Mouse (Mus musculus): ENCODE data around the gene Igf2bp2.

The Igf2bp2 gene

DNA sequence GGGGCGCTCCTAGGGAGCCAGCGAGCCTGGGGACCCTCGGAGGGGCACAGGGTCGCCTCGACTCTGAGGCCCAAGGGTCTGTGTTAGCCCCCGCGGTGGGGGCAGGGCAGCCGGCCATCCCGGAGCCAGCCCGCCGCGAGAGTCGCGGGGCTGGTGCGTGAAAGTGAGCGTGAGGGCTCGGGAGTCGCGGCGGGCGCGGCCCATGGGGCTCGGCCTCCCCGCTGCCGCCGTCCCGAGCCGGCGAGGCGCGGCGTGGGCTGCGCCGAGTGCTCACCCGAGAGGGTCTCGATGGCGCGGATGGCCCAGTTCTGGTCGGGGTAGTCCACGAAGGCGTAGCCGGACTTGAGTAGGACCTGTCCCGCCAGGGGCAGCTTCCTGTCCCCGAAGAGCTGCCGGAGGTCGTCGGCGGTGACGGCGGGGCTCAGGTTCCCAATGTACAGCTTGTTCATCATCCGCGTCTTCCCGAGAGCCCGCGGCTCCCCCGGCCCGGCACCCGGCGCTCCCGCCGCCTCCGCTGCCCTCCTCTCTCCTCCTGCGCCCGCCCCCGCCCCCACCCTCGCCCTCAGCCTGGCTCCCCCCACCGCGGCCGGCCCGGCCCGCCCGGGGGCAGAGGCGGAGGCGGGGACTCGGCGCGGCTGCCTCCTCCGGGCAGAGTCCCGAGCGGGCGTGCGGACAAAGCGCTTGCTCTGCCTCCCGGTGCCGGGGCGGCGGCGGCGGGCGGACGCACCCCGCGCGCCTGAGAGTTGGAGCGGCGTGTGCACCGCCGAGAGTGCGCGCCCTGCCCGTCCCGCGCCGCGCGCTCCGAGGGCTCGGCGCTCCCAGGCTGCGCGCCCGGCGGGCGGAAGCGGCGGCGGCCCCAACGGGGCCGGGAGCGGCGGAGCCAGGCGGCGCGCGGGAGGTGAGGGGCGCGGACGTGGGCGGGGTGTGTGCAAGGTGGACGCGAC, at the start of gene Igf2bp2:
Gene Igf2bp2 (minus strand): TSS at position 788 of the 944 bp plus-strand sequence.
- DNase-seq, result peak; percentile 14

DNA sequence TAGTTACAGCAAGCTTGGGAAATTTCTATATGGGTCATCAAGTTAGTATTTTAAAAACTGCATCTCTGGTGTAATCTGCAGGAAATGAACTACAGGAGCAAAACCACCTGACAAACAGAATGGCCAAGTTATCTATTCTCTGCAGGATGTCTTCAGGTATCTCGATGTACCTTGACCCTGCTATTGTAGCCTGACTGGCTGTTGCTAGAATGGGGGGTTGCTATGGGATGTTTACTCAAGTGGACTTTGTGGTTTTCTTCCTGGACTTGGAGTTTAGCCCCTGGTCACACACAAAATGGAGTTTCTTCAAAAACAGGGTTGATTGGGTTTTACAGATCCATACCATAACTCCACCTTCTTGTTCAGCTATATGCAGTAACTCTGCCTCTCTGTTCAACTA, 40.4 kb upstream of the Igf2bp2 start:
- DNase-seq, result no peak

DNA sequence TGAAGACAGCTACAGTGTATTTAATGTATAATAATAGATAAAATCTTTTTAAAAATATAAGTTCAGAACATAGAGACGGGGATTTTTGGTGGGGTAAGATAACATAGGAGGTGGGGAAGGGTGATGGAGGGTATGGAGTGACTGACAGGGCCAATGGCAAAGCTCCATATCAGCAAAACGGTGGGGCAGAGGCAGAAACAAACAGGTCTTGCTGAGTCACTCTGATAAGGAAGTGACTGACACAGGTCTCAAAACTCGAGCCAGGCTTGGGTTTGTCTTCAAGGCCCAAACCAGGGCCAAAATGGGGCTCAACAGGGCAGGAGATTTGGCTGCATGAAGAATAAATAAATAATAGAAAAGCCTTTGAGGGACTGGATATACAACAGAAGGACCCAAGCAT, 38.8 kb upstream of the Igf2bp2 start:
- DNase-seq, result no peak

DNA sequence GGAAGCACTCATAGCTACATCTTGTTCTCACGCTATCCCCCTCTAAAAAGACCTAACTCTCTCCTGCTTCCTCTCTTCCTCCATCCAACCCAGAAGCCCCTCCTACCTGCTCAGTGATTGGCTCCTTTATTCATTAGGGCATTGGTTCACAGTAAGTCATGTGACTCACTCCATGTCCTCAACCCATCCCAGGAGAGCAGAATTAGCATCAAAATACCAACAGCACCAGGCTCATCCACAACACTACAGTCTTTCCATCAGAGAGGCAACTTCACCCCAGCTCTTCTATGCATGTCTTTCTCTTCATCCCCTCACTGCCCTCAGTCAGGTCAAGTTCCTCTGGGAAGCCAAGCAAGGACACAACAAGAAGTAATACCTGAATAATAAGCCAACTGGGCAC, 37.4 kb upstream of the Igf2bp2 start:
- no peak for DNase-seq

- DNase-seq, result no peak
These were observed 24.3 kb upstream of the Igf2bp2 start for GRCm38 (mm10) chr16:22187366-22187765.

GRCm38 (mm10) chr16:22185411-22185810, 22.3 kb upstream of the Igf2bp2 start:
- no peak for DNase-seq

- DNase-seq, result no peak
These were observed 21.0 kb upstream of the Igf2bp2 start for GRCm38 (mm10) chr16:22184113-22184512.

DNA sequence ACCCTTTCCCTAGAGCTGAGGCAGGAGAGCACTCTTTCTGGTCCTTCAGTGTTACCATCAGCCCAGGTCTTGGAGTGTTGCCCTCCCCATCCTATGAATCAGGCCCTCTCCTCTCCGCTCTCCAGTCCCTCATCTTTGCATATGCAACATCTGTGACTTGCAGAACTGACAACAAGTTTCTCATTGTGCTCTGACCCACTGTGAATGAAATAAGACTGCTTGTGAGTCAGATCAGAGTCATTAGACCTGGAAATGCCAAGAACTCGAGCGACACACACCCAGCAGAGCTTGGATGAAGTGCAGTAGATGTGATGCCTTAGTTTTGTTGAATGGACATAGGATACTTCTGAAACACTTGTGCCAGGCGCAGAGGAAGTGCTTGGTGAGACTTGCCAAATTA, 19.2 kb upstream of the Igf2bp2 start:
- no peak for DNase-seq

DNA sequence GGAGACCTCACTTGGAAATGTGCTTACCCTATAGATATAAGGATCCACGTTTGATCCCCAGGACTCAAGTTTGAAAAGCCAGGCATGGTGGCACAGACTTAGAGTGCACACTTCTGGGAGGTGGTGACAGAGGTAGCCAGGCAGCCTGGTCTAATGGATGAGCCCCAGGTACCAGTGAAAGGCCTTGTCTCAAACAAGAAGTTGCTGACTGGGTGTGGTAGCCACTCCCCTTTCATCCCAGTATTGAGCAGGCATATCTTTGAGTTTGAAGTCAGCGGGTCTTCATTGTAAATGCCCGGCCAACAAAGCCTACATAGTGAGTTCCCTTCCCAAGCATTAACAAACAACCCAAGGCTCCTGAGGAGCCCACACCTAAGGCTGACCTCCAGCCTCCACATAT, 15.7 kb upstream of the Igf2bp2 start:
- no peak for DNase-seq

DNA sequence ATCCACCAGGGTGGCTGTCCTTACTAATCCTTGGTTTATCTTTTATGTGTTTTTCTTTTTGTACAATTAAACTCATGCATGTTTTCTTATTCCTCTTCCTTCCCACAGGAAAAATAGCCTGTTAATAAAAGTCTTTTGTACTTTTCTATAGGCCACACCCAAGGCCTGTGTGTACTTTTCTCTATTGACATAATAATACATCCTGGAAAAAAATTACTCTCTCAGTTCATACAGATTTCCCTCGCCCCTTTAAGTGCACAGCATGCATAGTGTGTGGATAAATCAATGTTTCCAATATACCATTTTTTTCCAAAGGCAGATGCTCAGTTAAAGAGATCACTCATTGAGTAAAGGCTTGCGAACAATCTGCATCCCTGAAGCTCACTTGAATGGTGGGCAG, 14.9 kb upstream of the Igf2bp2 start:
- DNase-seq, result no peak

DNA sequence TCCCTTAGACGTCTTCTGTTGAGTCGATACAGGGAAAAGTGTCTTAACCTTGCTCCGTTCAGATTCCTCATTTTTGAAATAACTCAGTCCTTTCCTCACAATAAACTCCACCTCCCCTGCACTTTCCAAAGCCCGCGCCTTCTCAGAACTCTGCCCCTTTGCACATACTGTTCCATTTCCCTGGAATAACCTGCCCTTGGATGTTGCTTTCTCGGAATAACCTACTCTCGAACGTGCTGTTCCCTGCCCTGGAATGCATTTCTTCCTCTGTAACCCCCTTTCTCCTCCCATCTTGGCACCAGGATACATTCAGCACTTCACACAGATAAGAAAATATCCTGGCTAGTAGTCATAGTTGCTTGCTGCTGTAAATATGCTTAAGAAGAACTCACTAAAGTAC, 5.6 kb upstream of the Igf2bp2 start:
- DNase-seq, result no peak

GRCm38 (mm10) chr16:22165556-22165955, 2.5 kb upstream of the Igf2bp2 start:
- no peak for DNase-seq

DNA sequence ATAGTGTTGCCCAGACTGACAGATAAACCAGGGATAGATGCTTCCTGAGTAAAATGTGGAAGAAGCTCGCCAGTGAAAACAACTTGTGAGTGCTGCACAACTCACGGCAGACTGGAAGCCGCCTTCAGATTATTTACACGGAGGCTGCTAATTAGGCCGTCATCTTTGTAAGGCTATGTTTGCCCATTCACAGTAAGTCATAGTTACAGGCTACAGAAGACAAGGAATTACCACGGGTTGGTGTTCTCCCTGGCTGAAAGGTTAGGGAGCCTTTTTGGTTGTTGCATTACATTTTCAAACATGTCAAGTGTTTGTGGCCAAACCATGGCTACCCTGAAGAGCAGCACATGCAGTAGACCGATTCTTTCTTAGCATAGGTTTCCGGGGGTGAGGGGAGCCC, 1.3 kb upstream of the Igf2bp2 start:
- no peak for DNase-seq

DNA sequence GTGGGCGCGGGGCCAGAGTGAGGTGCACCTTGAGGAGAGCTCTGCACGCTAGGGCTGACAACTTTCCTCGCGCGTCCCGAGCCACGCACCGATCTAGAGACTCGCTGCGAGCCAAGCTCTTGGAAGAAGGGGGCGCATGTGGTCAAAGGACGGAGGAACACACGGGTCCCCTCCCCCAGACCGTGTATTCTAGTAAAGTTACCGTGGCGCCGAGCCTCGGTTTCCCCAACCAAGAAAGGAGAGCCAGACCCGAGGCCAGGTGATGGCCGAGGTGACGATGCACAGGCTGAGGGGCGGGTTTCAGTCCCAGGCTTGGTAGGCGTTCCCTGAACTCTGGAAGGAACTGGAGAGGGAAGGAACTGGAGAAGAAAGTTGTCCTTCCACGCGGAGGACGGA, 355 bp upstream of the Igf2bp2 start:
- no peak for DNase-seq

DNA sequence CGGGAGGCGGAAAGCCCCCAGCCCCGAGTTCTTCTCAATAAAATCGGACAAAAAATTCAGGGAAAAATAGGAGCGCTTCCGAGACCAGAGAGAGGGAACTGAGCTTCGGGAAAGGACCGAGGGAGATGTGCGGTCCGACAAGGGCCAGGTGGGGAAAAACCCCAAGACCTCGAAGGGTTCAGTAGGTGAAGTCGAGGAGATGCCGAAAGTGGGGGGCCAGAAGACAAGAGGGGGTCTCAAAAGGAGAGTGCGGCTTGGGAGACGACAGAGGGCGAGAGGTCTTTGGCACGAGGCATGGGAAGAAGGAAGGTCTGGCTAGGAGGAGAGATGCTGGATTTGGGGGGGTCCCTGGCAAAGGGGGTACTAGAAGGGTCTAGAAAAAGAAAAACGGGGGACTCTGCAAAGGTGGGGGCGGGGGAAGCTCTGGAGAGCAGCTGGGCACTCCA, 1.0 kb downstream of the Igf2bp2 start:
- peak; percentile 6 for DNase-seq

GRCm38 (mm10) chr16:22161351-22162065, 1.6 kb downstream of the Igf2bp2 start:
- peak; percentile 8 for DNase-seq

DNA sequence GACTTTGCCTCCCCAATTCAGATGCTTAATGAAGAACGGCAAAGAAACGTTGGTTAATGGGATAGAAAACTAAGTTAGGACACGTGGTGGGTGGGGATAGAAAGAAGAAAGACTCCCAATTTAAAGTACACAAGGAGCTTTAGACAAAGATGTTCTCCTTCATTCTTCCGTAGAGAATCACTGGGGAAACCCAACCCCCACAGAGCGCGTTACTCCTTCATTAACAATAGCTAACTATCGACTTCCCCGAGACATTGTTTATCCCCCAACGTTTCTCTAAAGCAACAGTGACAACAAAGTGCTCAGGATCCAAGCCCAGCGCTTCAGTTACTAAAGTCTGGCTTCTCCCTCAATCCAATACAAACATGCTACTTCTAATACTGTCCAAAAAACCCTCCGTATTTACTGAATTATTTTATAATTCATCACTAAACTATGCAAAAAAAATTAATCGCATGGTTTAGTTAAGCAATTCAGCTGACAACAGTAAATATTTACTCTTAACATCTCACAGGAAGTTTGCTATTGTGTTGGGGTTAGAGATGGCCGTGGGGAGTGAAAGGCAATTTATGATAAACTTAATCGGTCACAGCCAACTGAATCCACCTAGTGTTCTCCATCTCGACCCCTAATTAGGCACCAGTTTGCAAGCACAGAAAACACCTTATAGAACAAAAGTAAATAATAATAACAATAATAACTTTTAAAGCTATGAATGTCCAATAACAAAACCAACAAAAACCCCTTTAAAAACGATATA, 2.5 kb downstream of the Igf2bp2 start:
- no peak for DNase-seq

DNA sequence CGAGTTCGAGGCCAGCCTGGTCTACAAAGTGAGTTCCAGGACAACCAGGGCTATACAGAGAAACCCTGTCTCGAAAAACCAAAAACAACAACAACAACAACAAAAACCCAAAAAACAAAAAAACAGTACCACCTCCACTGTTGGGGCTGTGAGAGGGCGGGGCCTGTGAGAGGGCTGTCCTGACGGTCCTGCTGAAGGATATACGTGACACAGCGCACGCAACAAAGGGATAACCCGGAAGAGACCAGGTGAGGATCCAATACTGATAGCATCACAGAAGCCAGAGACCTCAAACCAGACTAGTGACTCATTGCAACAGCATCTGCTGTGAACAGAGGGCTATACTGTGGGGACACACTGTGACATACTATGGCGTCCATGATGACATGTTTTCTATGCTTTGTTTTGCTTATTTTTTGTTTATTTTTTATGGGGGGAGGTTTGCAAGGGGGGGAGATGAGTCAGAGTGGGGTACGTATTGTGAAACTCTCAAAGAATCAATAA, 10.1 kb downstream of the Igf2bp2 start:
- no peak for DNase-seq

- DNase-seq, result no peak
These were observed 11.3 kb downstream of the Igf2bp2 start for GRCm38 (mm10) chr16:22151706-22152315.

DNA sequence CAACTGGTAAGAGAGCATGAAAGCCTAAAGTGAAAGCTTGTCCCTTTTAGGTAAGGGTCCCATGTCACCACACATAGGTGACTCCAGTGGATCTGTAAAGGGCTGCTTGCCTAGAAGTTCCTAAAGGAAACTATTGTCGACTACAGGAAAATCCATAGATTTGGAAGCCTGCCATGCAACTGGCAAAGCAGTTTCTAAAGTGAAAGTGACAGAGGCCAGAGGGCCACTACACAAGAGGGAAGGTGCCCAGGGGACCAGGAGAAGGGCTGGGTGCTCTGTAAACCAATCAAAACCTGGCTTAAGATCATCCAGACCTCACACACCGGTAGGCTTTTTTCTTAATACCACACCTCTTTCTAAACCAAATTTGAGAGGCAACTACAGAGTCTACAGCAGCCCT, 12.7 kb downstream of the Igf2bp2 start:
- DNase-seq, result no peak

DNA sequence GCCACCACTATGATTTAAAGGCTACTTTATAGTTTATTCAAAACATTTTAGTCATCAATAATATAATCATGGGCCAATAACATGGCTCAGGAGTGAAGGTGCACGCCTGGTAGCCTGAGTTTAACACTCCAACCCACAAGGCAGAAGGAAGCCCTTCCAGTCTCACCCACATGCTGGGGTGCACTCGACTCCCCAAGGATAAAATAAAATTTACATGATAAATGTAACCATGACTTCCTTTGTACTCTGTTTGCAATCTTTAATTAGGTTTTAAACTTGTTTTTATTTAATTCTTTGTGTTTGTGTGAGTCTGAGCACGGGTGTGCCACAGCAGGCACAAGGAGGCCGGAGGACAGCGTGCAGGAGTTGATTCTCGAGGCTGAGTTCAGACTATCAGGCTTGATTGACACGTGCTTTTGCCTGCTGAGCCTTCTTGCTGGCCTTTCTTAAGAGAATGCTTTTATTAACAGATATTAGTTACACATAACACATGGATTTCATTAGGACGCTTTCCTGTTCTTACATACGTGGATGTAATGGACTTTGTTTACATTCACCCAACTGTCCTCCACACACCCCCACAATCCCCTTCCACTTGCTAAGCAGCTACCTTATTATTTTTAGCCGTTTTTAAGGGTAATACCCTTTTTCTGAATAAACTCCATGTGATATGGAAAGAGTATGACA, 13.3 kb downstream of the Igf2bp2 start:
- DNase-seq, result no peak

DNA sequence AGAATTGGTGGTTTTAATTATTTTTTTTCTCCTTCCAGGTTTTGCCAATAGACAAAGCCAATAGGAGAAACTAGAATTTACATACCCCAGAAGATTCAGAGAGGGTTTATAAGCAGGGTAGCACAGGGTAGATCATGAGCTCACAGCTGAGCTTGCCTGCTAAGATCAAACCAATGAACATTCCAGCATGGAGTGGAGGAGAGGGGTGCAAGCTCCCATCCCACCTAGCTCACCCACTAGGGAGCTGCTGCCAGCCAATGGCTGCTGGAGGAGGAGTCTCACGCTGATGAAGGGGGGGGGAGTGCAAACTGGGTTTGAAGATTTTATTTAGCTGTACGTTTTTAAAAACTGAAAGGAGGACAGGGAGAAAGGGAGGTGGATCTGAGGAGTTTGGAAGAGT, 14.0 kb downstream of the Igf2bp2 start:
- DNase-seq, result no peak
